Mouse (Mus musculus) MEL-GATA-1-ER (cell line): ENCODE data around the gene Nr4a2.
A peak's percentile ranks its signal among the peaks of the same experiment; 100 is the strongest.

Experiments
- DNase-seq: peaks from one replicate; pipeline ENCODE4 v3.0.0-alpha.2; 2012; ENCODE audit warnings: low read depth; ENCODE audit errors: extremely low read depth

The Nr4a2 gene

GRCm38 (mm10) chr2:57123991-57124840 lies at the start of gene Nr4a2:
Nr4a2 (minus strand) TSS chr2:57124003.
- peak; percentile 51 for DNase-seq

GRCm38 (mm10) chr2:57165416-57165815 lies 41.6 kb upstream of the Nr4a2 start:
- peak; percentile 74 for DNase-seq

- no peak for DNase-seq
These were observed 33.0 kb upstream of the Nr4a2 start for GRCm38 (mm10) chr2:57156814-57157213.

- no peak for DNase-seq
These were observed 26.0 kb upstream of the Nr4a2 start for GRCm38 (mm10) chr2:57149796-57150195.

GRCm38 (mm10) chr2:57148231-57148630 lies 24.4 kb upstream of the Nr4a2 start:
- DNase-seq, result no peak

DNA sequence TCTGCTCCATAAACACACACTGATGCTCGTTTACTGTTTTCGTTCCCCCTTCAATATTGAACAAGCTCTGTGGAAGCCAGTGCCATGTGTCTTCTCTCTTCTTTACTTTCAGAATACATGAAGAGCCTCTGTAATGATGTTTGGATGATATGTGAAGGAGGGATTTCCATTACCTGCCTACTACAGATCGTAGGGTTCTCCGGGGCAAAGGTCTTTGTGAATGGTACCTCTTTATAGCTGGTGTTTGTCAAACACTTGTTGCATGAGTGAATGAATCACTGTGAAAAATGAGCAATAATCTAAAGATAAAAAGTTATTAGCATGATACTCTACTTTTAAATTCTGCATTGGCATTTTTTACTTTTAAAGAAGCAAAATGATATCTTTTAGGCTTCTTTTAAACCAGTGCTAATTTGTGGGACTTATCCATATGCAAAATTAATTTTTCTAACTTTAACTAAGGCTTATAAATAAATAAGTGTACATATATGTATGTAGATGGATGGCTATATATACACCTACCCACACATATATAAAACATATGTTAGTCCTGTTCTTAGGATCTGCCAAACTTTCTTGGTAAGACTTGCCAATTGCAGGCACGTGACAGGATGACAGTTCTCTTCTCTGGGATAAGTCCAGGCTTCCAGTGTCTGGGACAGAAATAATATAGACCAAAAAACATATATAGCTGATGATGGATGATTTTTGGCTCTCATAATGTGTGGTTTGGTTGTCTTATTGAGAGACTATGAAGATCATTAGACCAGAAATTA lies 22.0 kb upstream of the Nr4a2 start:
- DNase-seq, result no peak

DNA sequence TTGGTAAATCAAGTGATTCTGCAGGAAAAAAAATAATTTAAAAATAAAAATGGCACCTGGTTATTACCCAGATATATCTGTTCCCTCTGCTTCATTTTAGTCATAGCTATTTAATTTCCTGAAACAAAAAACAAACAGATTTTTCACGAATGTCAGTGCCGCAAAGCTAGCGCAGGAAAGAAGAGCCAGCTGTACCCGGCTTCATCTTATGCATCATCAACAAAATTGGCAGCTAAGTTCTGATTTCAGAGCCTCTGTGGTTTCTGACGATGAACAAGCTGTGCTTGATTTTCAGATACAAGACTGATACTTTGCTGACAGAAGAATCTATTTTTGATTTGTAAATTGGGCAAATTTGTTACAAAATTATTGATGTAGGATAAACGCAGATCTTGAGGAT lies 14.8 kb upstream of the Nr4a2 start:
- no peak for DNase-seq

DNA sequence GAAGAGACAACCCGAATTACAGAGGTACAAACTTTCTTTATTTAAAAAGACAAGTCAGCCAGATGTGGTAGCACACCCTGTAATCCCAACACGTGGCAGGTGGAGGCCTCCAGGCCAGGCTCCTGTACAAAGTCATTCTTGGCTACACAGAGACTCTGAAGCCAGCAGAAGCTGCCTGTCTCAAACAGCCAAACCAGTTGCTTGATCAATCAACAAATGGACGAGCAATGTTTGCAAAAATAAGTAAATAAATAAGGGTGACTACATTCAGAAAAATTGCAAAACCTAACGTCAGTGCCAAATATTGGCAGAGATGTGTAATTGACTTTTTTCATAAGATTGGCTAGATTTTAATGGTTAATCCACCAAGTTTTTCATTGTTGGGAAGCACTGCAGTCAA lies 3.7 kb upstream of the Nr4a2 start:
- no peak for DNase-seq

DNA sequence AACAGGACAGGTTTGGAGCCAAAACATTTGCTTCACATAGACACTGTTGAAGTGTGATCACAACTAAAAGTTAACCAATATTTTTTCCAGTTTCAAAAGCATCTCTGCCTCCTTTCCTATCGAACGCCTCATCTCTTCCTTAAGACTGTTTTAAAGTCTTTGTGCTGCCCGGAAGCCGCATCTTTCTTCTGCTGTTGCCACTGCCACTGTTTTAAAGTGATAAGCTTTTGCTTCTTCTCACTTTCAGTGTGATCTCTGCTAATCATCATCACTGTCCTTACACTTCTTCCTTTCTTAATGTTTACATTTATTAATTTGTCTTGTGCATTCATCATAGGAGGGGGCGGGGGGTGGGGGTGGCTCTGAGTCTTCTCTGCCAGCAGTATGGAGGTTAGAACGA lies 2.1 kb upstream of the Nr4a2 start:
- peak; percentile 87 for DNase-seq

DNA sequence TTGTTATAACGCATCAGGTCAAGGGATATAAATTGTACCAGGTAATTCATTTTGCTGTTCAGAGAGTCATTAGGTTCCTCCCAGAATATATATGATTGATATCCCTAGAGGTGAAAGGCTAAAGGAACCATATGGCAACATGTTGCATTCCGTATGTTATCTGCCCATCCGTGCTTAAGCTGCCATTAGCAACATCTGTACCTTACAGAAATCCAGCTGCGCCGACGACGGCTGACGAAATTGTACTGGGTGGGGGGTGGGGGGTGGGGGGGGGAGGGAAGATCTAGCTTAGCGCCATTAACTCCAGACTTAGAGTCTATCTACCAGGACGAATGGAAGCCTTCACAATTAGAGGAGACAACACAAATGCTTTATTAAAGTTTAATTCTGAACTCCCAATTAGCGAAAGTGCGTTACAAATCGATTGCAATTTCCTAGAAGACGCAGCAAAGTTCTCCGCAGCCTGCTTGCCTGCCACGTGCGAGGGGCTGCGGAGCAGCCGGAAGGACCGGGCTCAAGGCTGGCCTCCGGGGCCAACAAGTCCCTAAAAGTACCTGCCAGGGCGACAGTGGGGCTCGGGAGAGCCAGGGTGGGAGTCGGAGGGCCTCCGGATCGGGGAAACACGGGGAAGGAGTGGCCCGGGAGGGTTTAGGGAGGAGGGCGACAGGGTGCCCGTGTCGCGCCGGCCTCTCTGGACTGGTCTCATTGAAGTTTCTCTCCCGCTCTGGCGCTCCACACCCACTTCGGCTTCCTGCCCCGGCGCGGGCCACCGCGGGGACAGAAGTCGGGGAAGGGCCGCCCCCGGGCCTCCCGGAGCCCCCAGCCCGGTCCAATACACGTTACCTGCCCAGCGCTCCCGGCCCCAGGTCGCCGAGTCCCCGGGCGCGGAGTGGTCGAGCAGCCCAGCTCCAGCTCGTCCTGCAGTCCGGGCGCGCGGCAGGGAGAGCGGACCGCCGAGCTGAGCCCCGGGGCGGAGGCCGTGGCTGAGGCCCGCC lies 520 bp downstream of the Nr4a2 start:
- peak; percentile 29 for DNase-seq

DNA sequence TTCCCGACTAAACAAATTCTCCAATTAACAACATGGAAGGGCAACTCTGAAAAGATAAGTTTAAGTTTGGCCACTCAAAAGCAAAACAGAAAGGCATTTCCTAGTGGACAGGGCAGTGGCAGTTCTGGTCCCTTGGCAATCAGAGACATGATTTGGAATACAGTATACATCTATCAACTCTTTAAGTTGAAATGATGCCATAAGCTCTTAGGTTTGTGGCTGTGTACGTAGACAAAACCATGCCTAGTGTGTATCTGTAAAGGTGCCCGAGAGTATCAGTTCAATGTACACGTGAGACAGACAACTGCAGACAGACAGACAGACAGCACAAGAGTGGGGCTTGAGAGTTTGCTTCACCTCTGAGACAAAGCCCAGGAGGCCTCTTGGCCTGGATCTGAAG lies 2.7 kb downstream of the Nr4a2 start:
- DNase-seq, result no peak

DNA sequence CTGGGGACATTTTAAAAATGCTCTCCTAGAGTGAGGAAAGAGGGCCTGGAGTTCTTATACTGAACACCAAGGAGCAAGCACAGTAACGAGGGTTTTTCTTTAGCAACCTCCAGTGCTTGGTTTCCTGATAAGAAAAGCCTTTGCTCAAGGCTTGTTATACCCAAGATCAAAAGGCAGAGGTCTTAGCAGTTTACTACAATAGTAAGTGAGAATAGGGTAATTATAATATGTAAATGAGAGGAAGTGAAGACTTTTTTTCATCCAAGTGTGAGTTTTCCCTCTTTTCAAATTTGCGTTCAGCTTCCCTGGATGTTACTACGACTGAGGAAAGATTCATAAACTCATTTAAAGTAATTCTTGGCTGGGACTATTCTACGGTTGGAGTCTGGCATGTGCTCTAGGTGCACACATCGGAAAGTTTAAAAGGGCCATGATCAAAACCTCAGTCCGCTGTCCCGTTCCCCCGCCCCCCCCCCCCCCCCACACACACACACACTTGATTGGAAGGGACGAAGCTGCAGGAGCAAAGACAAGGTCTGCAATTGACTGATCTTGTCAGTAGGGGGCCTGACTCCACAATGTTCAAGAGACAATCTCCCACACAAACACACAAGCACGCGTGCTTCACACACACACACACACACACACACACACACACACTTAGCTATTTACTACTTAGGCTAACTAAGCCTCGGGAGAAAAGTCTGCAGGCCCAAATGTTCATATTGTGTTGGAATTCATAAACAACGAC lies 6.4 kb downstream of the Nr4a2 start:
- peak; percentile 81 for DNase-seq

DNA sequence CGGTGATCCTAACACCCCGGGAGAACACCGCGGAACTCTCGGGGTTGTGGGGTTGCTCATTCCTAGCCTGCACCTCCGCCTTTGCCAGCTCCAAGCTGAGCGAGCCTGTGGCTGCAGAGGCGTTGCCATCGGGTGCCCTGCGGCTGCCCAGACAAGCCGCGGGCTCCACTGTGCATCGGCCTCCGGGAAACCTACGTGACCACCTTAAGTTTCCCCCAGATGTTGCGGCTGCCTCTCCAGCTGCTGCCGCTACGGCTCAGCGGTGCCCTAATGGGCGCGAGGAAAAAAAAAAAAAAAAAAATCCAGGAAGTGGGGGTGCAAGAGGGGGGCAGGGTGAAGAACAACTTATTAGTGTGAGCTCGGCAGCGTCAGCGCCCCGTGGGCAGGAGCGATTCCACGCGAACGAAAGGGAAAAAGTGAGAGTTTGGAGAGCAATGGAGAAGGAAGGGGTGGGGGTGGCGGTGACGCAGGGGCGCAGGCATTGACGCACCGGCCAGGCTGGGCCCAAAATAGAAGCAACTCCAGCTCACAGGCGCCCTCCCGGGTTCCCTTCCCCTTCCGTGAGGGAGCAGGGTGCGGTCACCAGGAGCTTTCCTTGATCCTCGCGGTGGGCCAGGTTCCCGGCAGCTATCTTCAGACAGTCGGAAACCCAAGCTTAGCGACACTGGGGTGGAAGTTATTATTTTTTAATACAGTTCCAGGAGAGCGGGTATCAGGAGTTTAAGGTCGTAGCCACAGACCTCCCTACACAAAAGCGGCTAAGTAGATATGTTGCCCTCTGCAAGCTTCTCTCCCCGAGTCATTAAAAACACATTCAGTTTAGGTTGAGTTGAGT lies 7.2 kb downstream of the Nr4a2 start:
- DNase-seq, result peak; percentile 60

DNA sequence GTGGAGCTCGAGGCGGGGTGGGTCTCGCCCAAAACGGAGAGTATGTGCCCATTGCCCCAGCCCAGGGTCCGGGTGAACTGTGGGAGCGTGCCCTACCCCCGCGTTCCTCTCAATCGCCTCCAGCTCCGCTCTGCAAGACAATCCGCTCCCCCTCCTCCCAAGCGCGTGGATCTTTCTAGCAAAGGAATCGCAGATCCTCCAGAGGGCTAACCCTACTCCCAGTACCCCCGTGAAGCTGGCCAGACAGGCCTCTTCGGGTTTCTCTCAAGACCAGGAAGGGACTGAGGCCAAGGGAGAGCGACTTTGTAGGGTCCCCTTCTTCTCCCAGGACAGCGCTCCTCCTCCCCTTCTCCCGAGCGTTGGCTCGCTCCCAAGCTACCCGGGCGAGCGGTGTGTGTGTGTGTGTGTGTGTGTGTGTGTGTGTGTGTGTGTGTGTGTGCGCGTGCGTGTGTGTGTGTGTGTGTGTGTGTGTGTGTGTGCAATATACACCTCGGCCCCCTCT lies 7.9 kb downstream of the Nr4a2 start:
- DNase-seq, result peak; percentile 44

GRCm38 (mm10) chr2:57115181-57115863 lies 8.5 kb downstream of the Nr4a2 start:
- DNase-seq, result no peak

- DNase-seq, result peak; percentile 71
These were observed 9.3 kb downstream of the Nr4a2 start for GRCm38 (mm10) chr2:57114211-57115151.

GRCm38 (mm10) chr2:57113431-57113830 lies 10.4 kb downstream of the Nr4a2 start:
- DNase-seq, result no peak

DNA sequence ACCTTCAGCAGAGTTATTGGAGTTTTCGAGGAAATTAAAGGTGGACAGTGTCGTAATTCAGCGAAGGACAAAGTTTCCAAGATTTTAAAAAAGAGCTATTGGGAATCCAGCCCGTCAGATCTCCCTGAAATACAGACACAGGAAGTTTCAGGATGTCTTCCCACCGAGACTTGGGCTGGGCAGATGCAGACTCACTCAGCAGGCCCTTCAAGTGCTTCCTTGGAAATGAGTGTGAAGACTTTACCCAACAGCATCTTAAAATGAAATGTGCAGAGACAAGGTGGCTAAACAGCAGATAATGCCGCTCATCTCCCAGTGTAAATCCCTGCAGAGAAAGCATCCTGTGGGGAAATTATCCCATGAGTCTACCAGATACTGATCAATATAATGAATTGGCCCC lies 10.9 kb downstream of the Nr4a2 start:
- no peak for DNase-seq
